Mouse (Mus musculus): ENCODE results near the gene Brd4.

Brd4 gene

GRCm38 (mm10) chr17:32173166-32173565, 111.4 kb downstream of the Brd4 start:
- no peak for DNase-seq (ENCODE audit: low read depth in 2 of 2, low spot score in 2 of 2)

DNA sequence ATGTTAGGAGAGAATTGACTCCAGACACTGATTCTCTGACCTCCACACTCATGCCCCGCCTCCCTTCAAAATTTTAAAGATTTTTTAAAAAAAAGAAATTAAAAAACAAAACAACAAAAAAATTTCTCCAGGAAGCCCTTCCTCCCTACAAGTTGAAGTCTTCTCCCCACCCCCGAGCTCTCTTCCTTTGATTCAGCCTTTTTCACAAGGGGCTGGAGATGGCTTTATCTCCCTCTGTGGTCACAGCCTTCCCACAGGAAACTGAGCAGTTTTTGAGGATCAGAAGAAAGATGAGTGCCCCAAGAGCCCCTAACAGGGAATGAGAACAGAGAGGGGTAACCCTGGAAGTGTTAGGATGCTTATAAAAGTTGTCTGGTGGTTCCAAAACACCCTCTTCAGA, 112.0 kb downstream of the Brd4 start:
- DNase-seq (ENCODE audit: low read depth in 2 of 2, low spot score in 2 of 2): no peak

GRCm38 (mm10) chr17:32169518-32170225, 114.8 kb downstream of the Brd4 start:
- no peak for DNase-seq (ENCODE audit: low read depth in 2 of 2, low spot score in 2 of 2)

- no peak for DNase-seq (ENCODE audit: low read depth in 2 of 2, low spot score in 2 of 2)
These were observed 117.8 kb downstream of the Brd4 start, which contains the start of gene Notch3 for GRCm38 (mm10) chr17:32166687-32167086. Gene Notch3, minus strand, starts transcription at chr17:32166852.

- DNase-seq (ENCODE audit: low read depth in 2 of 2, low spot score in 2 of 2): peak in 1 of 2 experiments; percentile 53
These were observed 118.5 kb downstream of the Brd4 start for GRCm38 (mm10) chr17:32165803-32166595.

DNA sequence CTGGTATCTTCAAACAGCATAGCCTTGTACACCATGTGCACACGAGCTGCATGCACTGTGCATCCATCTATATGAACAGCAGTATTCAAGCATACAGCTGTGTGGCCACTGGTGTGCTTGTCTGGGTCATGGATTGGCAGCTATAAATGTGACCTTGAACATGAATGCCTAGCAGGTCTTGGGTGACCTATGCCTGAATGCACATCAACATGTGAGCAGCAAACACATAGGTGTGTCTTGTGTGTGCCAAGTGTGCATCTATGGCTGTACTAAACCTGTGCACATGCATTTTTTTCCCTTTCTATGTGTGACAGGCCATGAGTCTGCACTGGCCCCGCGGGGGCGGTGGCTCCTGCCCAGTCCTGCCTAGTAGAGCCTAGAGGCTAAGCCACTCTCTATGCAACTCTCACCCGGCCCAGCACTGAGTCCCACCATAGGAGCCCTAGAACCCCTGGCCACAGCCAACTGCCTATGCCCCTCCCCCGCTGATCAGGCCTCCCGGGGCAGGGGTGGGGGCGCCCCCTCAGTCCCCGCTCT, 119.2 kb downstream of the Brd4 start:
- DNase-seq (ENCODE audit: low read depth in 2 of 2, low spot score in 2 of 2): no peak

DNA sequence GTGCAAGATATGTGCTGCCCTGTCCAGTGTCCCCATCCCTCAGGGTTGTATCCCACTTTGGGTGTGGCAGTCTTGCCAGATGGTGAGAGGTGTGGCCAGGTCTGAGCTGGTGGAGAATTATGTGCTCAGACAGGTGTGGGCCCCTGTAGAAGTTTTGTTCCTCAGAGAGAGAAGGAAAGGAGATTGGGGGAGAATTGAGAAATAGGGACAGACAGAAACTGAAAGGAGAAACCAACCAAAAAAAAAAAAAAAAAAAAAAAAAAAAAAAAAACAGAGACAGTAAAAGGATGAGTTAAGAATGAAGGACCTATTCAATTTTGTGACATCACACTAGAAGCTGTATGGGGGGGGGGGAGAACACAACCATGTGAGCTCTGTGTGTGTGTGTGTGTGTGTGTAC, 119.7 kb downstream of the Brd4 start:
- DNase-seq (ENCODE audit: low read depth in 2 of 2, low spot score in 2 of 2): no peak

DNA sequence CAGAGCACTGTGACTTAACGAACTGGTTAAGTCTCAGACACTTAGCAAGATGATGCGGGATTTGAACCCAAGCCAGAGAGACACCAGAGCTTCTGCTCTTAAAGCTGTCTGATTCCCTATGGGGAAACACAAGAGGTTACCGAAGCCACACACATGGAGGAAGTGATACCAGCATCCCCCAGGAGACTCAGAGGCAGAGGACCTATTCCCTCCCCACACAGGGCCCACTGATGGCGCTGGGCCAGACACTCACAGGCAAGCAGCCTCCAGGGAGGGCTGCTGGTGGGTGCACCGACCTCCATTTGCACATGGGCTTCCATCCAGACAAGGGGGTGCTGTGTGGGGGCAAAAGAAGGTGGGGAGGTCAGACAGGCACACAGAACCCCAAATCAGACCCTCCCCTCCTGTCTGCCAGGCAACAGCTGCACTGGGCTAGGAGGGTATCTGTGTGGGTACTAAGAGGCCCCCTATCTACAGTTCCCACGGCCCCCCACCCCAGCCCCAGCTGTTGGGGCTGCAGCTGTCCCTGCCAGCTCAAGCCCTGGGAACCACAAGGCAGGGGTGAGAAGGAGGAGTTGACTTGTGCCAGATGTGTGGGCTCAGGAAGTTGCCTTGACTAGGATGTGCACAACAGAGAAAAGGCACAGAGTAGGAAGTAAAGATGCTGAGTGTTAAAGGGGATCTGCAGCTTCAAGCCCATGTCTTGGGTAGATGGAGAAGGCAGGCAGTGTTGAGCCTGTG, 120.4 kb downstream of the Brd4 start:
- DNase-seq (ENCODE audit: low read depth in 2 of 2, low spot score in 2 of 2): no peak

- peak; percentile 66 to 74 for DNase-seq (ENCODE audit: low read depth in 2 of 2, low spot score in 2 of 2)
These were observed 122.2 kb downstream of the Brd4 start for GRCm38 (mm10) chr17:32162112-32162850.

GRCm38 (mm10) chr17:32160882-32161281, 123.6 kb downstream of the Brd4 start:
- no peak for DNase-seq (ENCODE audit: low read depth in 2 of 2, low spot score in 2 of 2)

- DNase-seq (ENCODE audit: low read depth in 2 of 2, low spot score in 2 of 2): no peak
These were observed 125.7 kb downstream of the Brd4 start for GRCm38 (mm10) chr17:32158841-32159240.

DNA sequence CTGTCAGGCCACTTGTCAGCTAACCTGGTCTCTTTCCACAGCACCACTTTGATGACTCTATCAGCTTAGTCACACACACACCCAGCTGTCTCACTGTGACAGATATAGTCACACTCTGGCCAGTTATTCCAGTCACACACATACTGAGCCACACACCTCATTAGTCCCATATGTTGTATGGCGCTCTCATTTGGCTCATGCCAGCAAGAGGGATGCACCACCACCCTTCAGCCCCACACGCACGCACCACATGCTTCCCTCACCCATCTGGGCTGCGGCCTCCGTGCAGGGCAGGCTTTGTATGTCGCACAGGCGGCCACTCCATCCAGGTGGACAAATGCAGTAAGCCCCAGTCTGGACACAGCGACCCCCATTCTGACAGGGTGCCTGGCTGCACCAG, 137.8 kb downstream of the Brd4 start:
- no peak for DNase-seq (ENCODE audit: low read depth in 2 of 2, low spot score in 2 of 2)
